Mouse (Mus musculus) C2C12 (cell line): ENCODE data around the gene Nme8.

Experiments
- CEBPB ChIP-seq: IDR thresholded peaks from one replicate; pipeline ENCODE4 v1.6.1; 2011; ENCODE audit warnings: low read depth, mild to moderate bottlenecking, control low read depth, moderate library complexity
- CTCF ChIP-seq: IDR thresholded peaks from one replicate; pipeline ENCODE4 v1.5.1; 2011; ENCODE audit not compliant: control insufficient read depth, insufficient read depth, insufficient read length
- MAX ChIP-seq: IDR thresholded peaks from one replicate; pipeline ENCODE4 v1.6.1; 2011; ENCODE audit warnings: mild to moderate bottlenecking, control low read depth

- TF ChIP-seq CTCF (no peak), CEBPB (no peak), MAX (no peak)
These were observed 66.6 kb downstream of the Nme8 start for GRCm38 (mm10) chr13:19630768-19631709.
